Mouse (Mus musculus) forelimb bud, embryonic 11.5 days (tissue): ENCODE results near the gene Eps8l2.
A peak's percentile ranks its signal among the peaks of the same experiment; 100 is the strongest.

ENCODE experiments used
- DNase-seq: peaks from one replicate; pipeline ENCODE4 v3.0.0-alpha.2; 2012; ENCODE audit warnings: low read depth, low spot score

Eps8l2 gene

GRCm38 (mm10) chr7:141338576-141339131 is at the start of gene Eps8l2:
TSS of gene Eps8l2 (plus strand) at chr7:141338880.
- DNase-seq, result peak; percentile 10

- DNase-seq, result peak; percentile 39
These were observed 46.6 kb upstream of the Eps8l2 start, which contains the start of gene Drd4 for GRCm38 (mm10) chr7:141291921-141292582. TSS of gene Drd4 (plus strand) at chr7:141292006.

GRCm38 (mm10) chr7:141292583-141293388 is 45.9 kb upstream of the Eps8l2 start:
- no peak for DNase-seq

GRCm38 (mm10) chr7:141293852-141294471 is 44.7 kb upstream of the Eps8l2 start:
- peak; percentile 17 for DNase-seq

- no peak for DNase-seq
These were observed 44.2 kb upstream of the Eps8l2 start for GRCm38 (mm10) chr7:141294479-141294878.

- no peak for DNase-seq
These were observed 40.6 kb upstream of the Eps8l2 start for GRCm38 (mm10) chr7:141297926-141298650.

GRCm38 (mm10) chr7:141299175-141299574 is 39.5 kb upstream of the Eps8l2 start:
- no peak for DNase-seq

- no peak for DNase-seq
These were observed 37.3 kb upstream of the Eps8l2 start for GRCm38 (mm10) chr7:141301386-141301785.

- DNase-seq, result no peak
These were observed 35.9 kb upstream of the Eps8l2 start for GRCm38 (mm10) chr7:141302702-141303268.

GRCm38 (mm10) chr7:141304537-141304936 is 34.1 kb upstream of the Eps8l2 start:
- no peak for DNase-seq

- no peak for DNase-seq
These were observed 24.3 kb upstream of the Eps8l2 start for GRCm38 (mm10) chr7:141314416-141314815.

- no peak for DNase-seq
These were observed 23.6 kb upstream of the Eps8l2 start for GRCm38 (mm10) chr7:141315076-141315475.

- no peak for DNase-seq
These were observed 22.7 kb upstream of the Eps8l2 start for GRCm38 (mm10) chr7:141315974-141316373.

GRCm38 (mm10) chr7:141317619-141318132 is 21.0 kb upstream of the Eps8l2 start:
- DNase-seq, result no peak

GRCm38 (mm10) chr7:141319446-141319845 is 19.2 kb upstream of the Eps8l2 start:
- DNase-seq, result no peak

- no peak for DNase-seq
These were observed 14.0 kb upstream of the Eps8l2 start for GRCm38 (mm10) chr7:141324686-141325085.

GRCm38 (mm10) chr7:141326546-141327446 is 11.9 kb upstream of the Eps8l2 start:
- peak; percentile 31 for DNase-seq

- DNase-seq, result peak; percentile 97
These were observed 11.0 kb upstream of the Eps8l2 start, which contains the start of the genes Deaf1 and Tmem80 for GRCm38 (mm10) chr7:141327469-141328372. TSS of gene Deaf1 (minus strand) at chr7:141327690. TSS of gene Tmem80 (plus strand) at chr7:141327739.
